ENCODE assay signal across 1 mouse cellular context in the genomic region with DNA sequence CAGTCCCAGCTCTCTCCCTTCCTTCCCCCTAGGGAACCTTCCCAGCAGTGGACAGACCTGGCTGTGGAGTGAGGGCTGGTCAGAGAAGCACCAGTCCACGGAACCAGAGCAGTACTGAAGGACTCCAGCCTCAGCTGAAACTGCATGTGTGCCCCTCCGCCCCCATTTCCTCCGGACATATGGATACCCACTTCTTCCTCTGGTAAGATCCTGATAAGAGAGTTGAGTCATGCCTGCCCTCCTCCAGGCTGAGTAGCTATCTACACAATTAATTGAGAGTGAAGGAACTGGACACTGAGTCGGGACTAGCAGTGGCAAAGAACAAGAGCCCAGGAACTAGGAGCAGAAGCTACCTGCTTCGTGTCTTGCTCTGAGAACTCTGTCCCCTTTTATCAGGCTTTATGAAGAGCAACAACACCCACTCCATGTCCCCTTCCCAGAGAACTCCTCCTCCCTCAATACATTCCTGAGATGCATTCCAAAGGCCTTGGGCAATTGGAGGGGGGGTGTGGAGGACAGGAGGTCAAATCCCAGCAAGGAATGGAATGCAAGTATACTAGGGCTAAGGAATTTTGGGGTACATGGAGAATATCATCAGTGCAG.
TF ChIP-seq lines count a peak whose summit lies in the region.

No protein-coding gene starts in this region.

TF ChIP-seq in MEL, 35 proteins besides CTCF, POLR2A, EP300 and RAD21 (continued from another document):
- TF ChIP-seq USF1 (IDR thresholded peaks at IDR 0.05; ENCODE audit: low read depth, low read length) (no peak), MYC (IDR thresholded peaks at IDR 0.05; ENCODE audit: low read depth, low read length) (0 out of 2 replicates have a peak, but pooled peaks have one; percentile 27), MEF2A (IDR thresholded peaks at IDR 0.05; ENCODE audit: extremely low read depth, insufficient replicate concordance, low read depth, low read length, poor library complexity, severe bottlenecking) (no peak), CHD2 (IDR thresholded peaks at IDR 0.05; ENCODE audit: low read length) (no peak), SMC3 (IDR thresholded peaks at IDR 0.05; ENCODE audit: low read depth, low read length) (peak; percentile 8; the same call in 1 of the 2 replicates), CHD1 (IDR thresholded peaks at IDR 0.05; ENCODE audit: low read depth, low read length) (no peak; the same call in 1 of the 2 replicates), GATA1 (IDR thresholded peaks at IDR 0.05; ENCODE audit: low read depth, low read length) (peak; percentile 80), ZKSCAN1 (IDR thresholded peaks at IDR 0.05; ENCODE audit: low read depth, low read length) (no peak), JUND (IDR thresholded peaks at IDR 0.05; ENCODE audit: low read depth, low read length) (peak; percentile 82; the same call in 1 of the 2 replicates), E2F4 (IDR thresholded peaks at IDR 0.05; ENCODE audit: borderline replicate concordance, low read depth, low read length) (no peak), UBTF (IDR thresholded peaks at IDR 0.05; ENCODE audit: borderline replicate concordance, insufficient read depth, low read depth, low read length) (no peak), NELFE (IDR thresholded peaks at IDR 0.05; ENCODE audit: low read depth, low read length) (peak; percentile 15; the same call in 1 of the 2 replicates), MAX (IDR thresholded peaks at IDR 0.05; ENCODE audit: low read length) (0 out of 2 replicates have a peak, but pooled peaks have one; percentile 39), USF2 (IDR thresholded peaks at IDR 0.05; ENCODE audit: borderline replicate concordance in 1 of 2, insufficient read depth in 1 of 2, low read depth in 1 of 2, low read length in 2 of 2) (no peak), ETS1 (IDR thresholded peaks at IDR 0.05; ENCODE audit: low read depth, low read length) (peak; percentile 89), ELF1 (IDR thresholded peaks at IDR 0.05; ENCODE audit: low read depth, low read length) (no peak), KAT2A (conservative IDR thresholded peaks at IDR 0.05; ENCODE audit: low read depth, low read length) (no peak), SIN3A (IDR thresholded peaks at IDR 0.05; ENCODE audit: low read length) (peak; percentile 61), POLR2AphosphoS2 (IDR thresholded peaks at IDR 0.05; ENCODE audit: low read length) (no peak), TAL1 (IDR thresholded peaks at IDR 0.05; ENCODE audit: low read length) (peak; percentile 77), TCF12 (IDR thresholded peaks at IDR 0.05; ENCODE audit: low read depth, low read length) (no peak), ZNF384 (IDR thresholded peaks at IDR 0.05; ENCODE audit: low read depth, low read length) (no peak), MAZ (IDR thresholded peaks at IDR 0.05; ENCODE audit: low read depth, low read length) (peak; percentile 69), ZC3H11A (IDR thresholded peaks at IDR 0.05; ENCODE audit: low read depth, low read length) (no peak)
